Comparison of ENCODE assay signal across 10 mouse cellular contexts in genomic region chr11:121109986-121110385, GRCm38 (mm10). TPM values are rescaled to one million over a fixed set of nuclear protein-coding genes. Genes with fewer than 3 reads are reported as not detected.
DNase-seq lines count a peak whose midpoint lies in the region; ATAC-seq and TF ChIP-seq lines count a peak whose summit lies in the region.
"Had no signal": no experiment of that assay in that cellular context is flagged by ENCODE, and none has a peak within 500 bp of the region (broad histone marks: within the 10 kb centered on the region; RNA-seq: fewer than 3 reads in every experiment).

No protein-coding gene starts in this region.

- TF ChIP-seq POLR2A in limb, embryonic 14.5 days (IDR thresholded peaks at IDR 0.05; ENCODE audit: borderline replicate concordance, extremely low read depth, insufficient read depth, insufficient read length) = no peak

- H3K4me3 ChIP-seq in limb, embryonic 14.5 days (replicated peaks; ENCODE audit: low read length) = no peak overlapping the region
- H3K4me3 ChIP-seq in limb, embryonic 10.5 days = no peak overlapping the region
- H3K4me3 ChIP-seq in forebrain, embryonic 14.5 days (ENCODE audit: low read depth, low read length) = no peak overlapping the region
- H3K4me3 ChIP-seq: hindbrain, embryonic 15.5 days had no signal

- no peak overlapping the region for H3K4me2 ChIP-seq in limb, embryonic 14.5 days (replicated peaks; ENCODE audit: low read depth, low read length, severe bottlenecking)
- H3K4me2 ChIP-seq in forebrain, embryonic 14.5 days (ENCODE audit: low read length) = no peak overlapping the region
- H3K4me2 ChIP-seq: hindbrain, embryonic 15.5 days had no signal

- H3K4me1 ChIP-seq in limb, embryonic 14.5 days (ENCODE audit: control insufficient read depth, insufficient read depth, low read length) = peaks cover 4% of the 10 kb centered on the region; the same call in 1 of the 2 replicates
- no peaks in the 10 kb centered on the region; the same call in 1 of the 2 replicates for H3K4me1 ChIP-seq in limb, embryonic 10.5 days
- H3K4me1 ChIP-seq in forebrain, embryonic 14.5 days (ENCODE audit: control insufficient read depth, insufficient read depth, low read length) = peaks cover 8% of the 10 kb centered on the region

- H3K9me3 ChIP-seq in limb, embryonic 14.5 days (ENCODE audit: control insufficient read depth, low read length) = no peaks in the 10 kb centered on the region
- H3K9me3 ChIP-seq in limb, embryonic 10.5 days (replicated peaks) = no peaks in the 10 kb centered on the region
- H3K9me3 ChIP-seq in forebrain, embryonic 14.5 days (replicated peaks; ENCODE audit: control insufficient read depth, low read length) = no peaks in the 10 kb centered on the region
- H3K9me3 ChIP-seq: hindbrain, embryonic 15.5 days had no signal

- no peak overlapping the region for H3K9ac ChIP-seq in limb, embryonic 14.5 days (ENCODE audit: low read depth, low read length, severe bottlenecking)
- no peak overlapping the region for H3K9ac ChIP-seq in forebrain, embryonic 14.5 days (ENCODE audit: low read length)
- H3K9ac ChIP-seq: hindbrain, embryonic 15.5 days had no signal

- 30% methylated on average over 2 of the region's 2 CpGs for WGBS in limb, embryonic 14.5 days
- WGBS in limb, embryonic 10.5 days = 25% methylated on average over 2 of the region's 2 CpGs
- 2% methylated on average over 2 of the region's 2 CpGs for WGBS in forebrain, embryonic 14.5 days

- H3K27ac ChIP-seq in limb, embryonic 14.5 days (replicated peaks; ENCODE audit: low read depth, low read length) = no peak overlapping the region
- H3K27ac ChIP-seq in limb, embryonic 10.5 days = no peak overlapping the region
- H3K27ac ChIP-seq in forebrain, embryonic 14.5 days (ENCODE audit: low read depth, low read length) = no peak overlapping the region
- H3K27ac ChIP-seq: hindbrain, embryonic 15.5 days had no signal

- no peaks in the 10 kb centered on the region for H3K36me3 ChIP-seq in limb, embryonic 14.5 days (ENCODE audit: control insufficient read depth, insufficient read depth, low read length)
- H3K36me3 ChIP-seq in limb, embryonic 10.5 days = no peaks in the 10 kb centered on the region
- H3K36me3 ChIP-seq in forebrain, embryonic 14.5 days (ENCODE audit: control insufficient read depth, insufficient read depth, low read length) = no peaks in the 10 kb centered on the region
- H3K36me3 ChIP-seq: hindbrain, embryonic 15.5 days had no signal

- no peak for ATAC-seq in limb, embryonic 14.5 days (ENCODE audit: low FRiP score, low read depth)
- ATAC-seq in forebrain, embryonic 14.5 days = peak; percentile 83; the same call in 1 of the 2 replicates
- ATAC-seq in monocyte, adult 5-6 weeks (replicated peaks; ENCODE audit: insufficient number of reproducible peaks, low FRiP score, low TSS enrichment, poor library complexity, severe bottlenecking) = no peak

- DNase-seq in limb, embryonic 14.5 days (ENCODE audit: low spot score) = peak; percentile 7
- DNase-seq in limb, embryonic 10.5 days (ENCODE audit: low spot score) = no peak
- peak; percentile 57 for DNase-seq in adrenal gland, postnatal 14 days
- DNase-seq in forebrain, embryonic 14.5 days (ENCODE audit: low spot score) = peak; percentile 93
- peak; percentile 68 to 69 for DNase-seq in kidney, adult 8-10 months
- DNase-seq in retina, embryonic 14.5 days (ENCODE audit: low spot score) = peak; percentile 15
- no peak for DNase-seq in frontal cortex, adult 2 months (ENCODE audit: extremely low spot score in 1 of 2, low spot score in 1 of 2)

- no peaks in the 10 kb centered on the region for H3K27me3 ChIP-seq in limb, embryonic 14.5 days (ENCODE audit: control insufficient read depth, insufficient read depth, low read length)
- no peaks in the 10 kb centered on the region for H3K27me3 ChIP-seq in limb, embryonic 10.5 days (ENCODE audit: low read depth, poor library complexity, severe bottlenecking)
- 0 out of 2 replicates have a peak, but pooled peaks cover 5% of the 10 kb centered on the region for H3K27me3 ChIP-seq in forebrain, embryonic 14.5 days (replicated peaks; ENCODE audit: control insufficient read depth, insufficient read depth, low read length)
- H3K27me3 ChIP-seq: hindbrain, embryonic 15.5 days had no signal

RNA-seq across cellular contexts. Expression of gene Tex19.2, which starts 8.5 kb away (rescaled TPM):
- polyA plus RNA-seq in limb, embryonic 14.5 days (2012; rRNA removed) = 0.04 TPM in 1 of 2 replicates, not detected in the other
- polyA plus RNA-seq in limb, embryonic 14.5 days (2014; fragmentation: Nextera tagmentation; extraction: Ambion mirVana) = not detected in 2 replicates
- not detected in 2 replicates for polyA plus RNA-seq in limb, embryonic 10.5 days (2016; fragmentation: Nextera tagmentation; extraction: Ambion mirVana)
- total RNA-seq in adrenal gland, postnatal 14 days (2021) = not detected in 2 replicates
- polyA plus RNA-seq in forebrain, embryonic 14.5 days (2014; fragmentation: Nextera tagmentation; extraction: Ambion mirVana) = not detected in 2 replicates
- polyA plus RNA-seq in frontal cortex, adult 2 months (2012; rRNA removed) = not detected in 2 replicates
- total RNA-seq in monocyte, adult 5-6 weeks (2017) = not detected in 3 replicates
- total RNA-seq: neutrophil, adult 5-6 weeks had no signal
- polyA plus RNA-seq: hindbrain, embryonic 15.5 days had no signal

RNA-seq across cellular contexts. Expression of gene Sectm1a, which starts 29.0 kb away (rescaled TPM):
- 1.0 and 1.2 TPM in 2 replicates for polyA plus RNA-seq in limb, embryonic 14.5 days (2012; rRNA removed)
- polyA plus RNA-seq in limb, embryonic 14.5 days (2014; fragmentation: Nextera tagmentation; extraction: Ambion mirVana) = 0.76 and 1.3 TPM in 2 replicates
- not detected in 2 replicates for polyA plus RNA-seq in limb, embryonic 10.5 days (2016; fragmentation: Nextera tagmentation; extraction: Ambion mirVana)
- total RNA-seq in adrenal gland, postnatal 14 days (2021) = not detected in 2 replicates
- 0.16 TPM in 1 of 2 replicates, not detected in the other for polyA plus RNA-seq in forebrain, embryonic 14.5 days (2014; fragmentation: Nextera tagmentation; extraction: Ambion mirVana)
- 0.08 TPM in 1 of 2 replicates, not detected in the other for polyA plus RNA-seq in frontal cortex, adult 2 months (2012; rRNA removed)
- not detected in 3 replicates for total RNA-seq in monocyte, adult 5-6 weeks (2017)
- total RNA-seq: neutrophil, adult 5-6 weeks had no signal

RNA-seq across cellular contexts. Expression of gene Tex19.1, which starts 36.0 kb away (rescaled TPM):
- 0.06 and 0.10 TPM in 2 replicates for polyA plus RNA-seq in limb, embryonic 14.5 days (2012; rRNA removed)
- polyA plus RNA-seq in limb, embryonic 14.5 days (2014; fragmentation: Nextera tagmentation; extraction: Ambion mirVana) = not detected in 2 replicates
- polyA plus RNA-seq in limb, embryonic 10.5 days (2016; fragmentation: Nextera tagmentation; extraction: Ambion mirVana) = 0.09 TPM in 1 of 2 replicates, not detected in the other
- total RNA-seq in adrenal gland, postnatal 14 days (2021) = not detected in 2 replicates
- not detected in 2 replicates for polyA plus RNA-seq in forebrain, embryonic 14.5 days (2014; fragmentation: Nextera tagmentation; extraction: Ambion mirVana)
- polyA plus RNA-seq in frontal cortex, adult 2 months (2012; rRNA removed) = 0.04 and 0.13 TPM in 2 replicates
- total RNA-seq in monocyte, adult 5-6 weeks (2017) = not detected in 3 replicates
- total RNA-seq: neutrophil, adult 5-6 weeks had no signal
- polyA plus RNA-seq: hindbrain, embryonic 15.5 days had no signal

RNA-seq across cellular contexts. Expression of gene Sectm1b, which starts 46.6 kb away (rescaled TPM):
- 0.12 TPM in 1 of 2 replicates, not detected in the other for polyA plus RNA-seq in limb, embryonic 14.5 days (2012; rRNA removed)
- not detected in 2 replicates for polyA plus RNA-seq in limb, embryonic 14.5 days (2014; fragmentation: Nextera tagmentation; extraction: Ambion mirVana)
- polyA plus RNA-seq in limb, embryonic 10.5 days (2016; fragmentation: Nextera tagmentation; extraction: Ambion mirVana) = not detected in 2 replicates
- total RNA-seq in adrenal gland, postnatal 14 days (2021) = not detected in 2 replicates
- not detected in 2 replicates for polyA plus RNA-seq in forebrain, embryonic 14.5 days (2014; fragmentation: Nextera tagmentation; extraction: Ambion mirVana)
- not detected in 2 replicates for polyA plus RNA-seq in frontal cortex, adult 2 months (2012; rRNA removed)
- not detected in 3 replicates for total RNA-seq in monocyte, adult 5-6 weeks (2017)
- total RNA-seq: neutrophil, adult 5-6 weeks had no signal
- polyA plus RNA-seq: hindbrain, embryonic 15.5 days had no signal

RNA-seq across cellular contexts. Expression of gene Uts2r, which starts 50.1 kb away (rescaled TPM):
- polyA plus RNA-seq in limb, embryonic 14.5 days (2012; rRNA removed) = 2.1 and 3.1 TPM in 2 replicates
- polyA plus RNA-seq in limb, embryonic 14.5 days (2014; fragmentation: Nextera tagmentation; extraction: Ambion mirVana) = 1.0 and 1.4 TPM in 2 replicates
- polyA plus RNA-seq in limb, embryonic 10.5 days (2016; fragmentation: Nextera tagmentation; extraction: Ambion mirVana) = 0.11 TPM in 1 of 2 replicates, not detected in the other
- total RNA-seq in adrenal gland, postnatal 14 days (2021) = not detected in 2 replicates
- 0.12 TPM in 1 of 2 replicates, not detected in the other for polyA plus RNA-seq in forebrain, embryonic 14.5 days (2014; fragmentation: Nextera tagmentation; extraction: Ambion mirVana)
- polyA plus RNA-seq in frontal cortex, adult 2 months (2012; rRNA removed) = 0.10 and 0.11 TPM in 2 replicates
- not detected in 3 replicates for total RNA-seq in monocyte, adult 5-6 weeks (2017)
- total RNA-seq: neutrophil, adult 5-6 weeks had no signal

Comparison
In these comparisons a context has a peak if more than half of its experiments do, and no peak if none do; other contexts are left out.
1. DNase-seq: peak in limb, embryonic 14.5 days (single experiment), adrenal gland, postnatal 14 days (single experiment), forebrain, embryonic 14.5 days (single experiment), kidney, adult 8-10 months (2 of 2) and retina, embryonic 14.5 days (single experiment); none in limb, embryonic 10.5 days (single experiment) and frontal cortex, adult 2 months (0 of 2).